Mouse (Mus musculus): ENCODE measurements around the gene Myo3b.

DNA sequence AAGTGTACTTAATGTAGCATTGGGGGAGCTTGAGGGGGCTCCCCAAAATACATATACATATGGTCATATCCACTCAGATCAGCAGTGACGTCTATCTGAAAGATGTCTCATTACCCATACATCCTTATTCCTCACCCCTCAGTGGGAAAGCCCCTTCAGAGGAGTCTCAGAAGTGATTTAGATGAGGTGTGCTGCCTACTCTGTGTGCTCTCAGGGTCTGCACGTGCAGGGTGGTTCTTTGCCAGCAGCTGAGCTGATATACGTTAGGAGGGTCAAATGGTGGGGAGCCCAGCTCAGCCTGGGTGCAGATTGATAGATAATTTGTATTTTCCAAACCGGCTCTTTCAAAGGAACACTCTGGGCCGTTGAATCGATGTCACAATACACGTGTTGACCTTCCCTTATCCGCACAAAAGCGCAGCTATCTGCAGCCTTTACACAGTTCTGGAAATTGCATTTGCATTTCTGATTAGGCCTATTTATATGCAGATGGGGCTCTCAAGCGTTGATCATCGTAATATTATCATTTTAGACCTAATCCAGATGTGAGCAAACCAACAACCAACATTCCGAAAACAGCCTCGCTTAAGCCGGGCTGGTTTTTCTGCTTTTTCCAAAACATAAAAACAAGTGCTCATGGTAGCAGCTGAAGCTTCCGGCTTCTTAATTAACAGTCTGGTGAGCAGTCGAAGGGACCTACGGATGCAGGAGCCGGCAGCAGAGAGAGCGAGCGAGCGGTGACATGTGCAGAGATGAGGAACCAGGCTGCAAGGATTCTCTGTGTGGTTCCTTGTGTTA, 88.6 kb downstream of the Myo3b start:
- TF ChIP-seq GATA1 (IDR thresholded peaks at IDR 0.05; ENCODE audit: low read length) (no peak), TAL1 (IDR thresholded peaks at IDR 0.05; ENCODE audit: low read length) (no peak)

Data from erythroblast, embryonic 14.5 days (primary cell).